Mouse (Mus musculus) liver, embryonic 12.5 days (tissue): ENCODE data around the gene Tmem95. TPM values are rescaled to one million over a fixed set of nuclear protein-coding genes. Genes with fewer than 3 reads are reported as not detected.

Experiments
- ATAC-seq: fragments of 200-750 bp; cut with Nextera tagmentation; 2 replicates; pipeline ENCODE4 v1.8.0; 2017; ENCODE audit warnings: moderate number of reproducible peaks, mild to moderate bottlenecking, moderate library complexity
- H3K27ac ChIP-seq: fragments of 300-500 bp; sonication (generic); 2 replicates; pipeline ENCODE4 v1.5.1; 2016; ENCODE audit warnings: mild to moderate bottlenecking
- H3K27me3 ChIP-seq: fragments of 300-500 bp; sonication (generic); replicated peaks from 2 replicates; pipeline ENCODE4 v1.6.1; 2016; ENCODE audit warnings: mild to moderate bottlenecking, moderate library complexity
- H3K36me3 ChIP-seq: fragments of 300-500 bp; sonication (generic); 2 replicates; pipeline ENCODE4 v1.6.1; 2016; ENCODE audit warnings: mild to moderate bottlenecking, moderate library complexity
- H3K4me1 ChIP-seq: fragments of 300-500 bp; sonication (generic); 2 replicates; pipeline ENCODE4 v1.6.1; 2016
- H3K4me2 ChIP-seq: fragments of 300-500 bp; sonication (generic); 2 replicates; pipeline ENCODE4 v1.6.1; 2016; ENCODE audit warnings: mild to moderate bottlenecking, moderate library complexity
- H3K4me3 ChIP-seq: fragments of 300-500 bp; sonication (generic); 2 replicates; pipeline ENCODE4 v1.5.1; 2016; ENCODE audit warnings: mild to moderate bottlenecking, moderate library complexity
- H3K9ac ChIP-seq: fragments of 300-500 bp; sonication (generic); 2 replicates; pipeline ENCODE4 v1.6.1; 2016; ENCODE audit warnings: mild to moderate bottlenecking, moderate library complexity
- H3K9me3 ChIP-seq: fragments of 300-500 bp; sonication (generic); replicated peaks from 2 replicates; pipeline ENCODE4 v1.6.1; 2016; ENCODE audit warnings: mild to moderate bottlenecking, moderate library complexity
- WGBS: fragments of 180-500 bp; shearing (Covaris S2); methylation state at CpG from one replicate; pipeline ENCODE4 v1.1.7; 2016; ENCODE audit not compliant: insufficient replicate concordance; 5-methylcytosine and 5-hydroxymethylcytosine counted together
- microRNA-seq: library from miRNA; unstranded; fragments of <30 nt; microRNA quantifications from one replicate; pipeline ENCODE4, GENCODE M21; 2017
- polyA plus RNA-seq: library from polyadenylated mRNA; unstranded; fragments of >200 nt; fragmentation: Nextera tagmentation; extraction: Ambion mirVana; gene quantifications from 2 replicates; pipeline ENCODE4 v1.2.1, GENCODE M21; 2016

Gene Tmem95
- polyA plus RNA-seq, 1 experiment from 2014 or later: not detected

DNA sequence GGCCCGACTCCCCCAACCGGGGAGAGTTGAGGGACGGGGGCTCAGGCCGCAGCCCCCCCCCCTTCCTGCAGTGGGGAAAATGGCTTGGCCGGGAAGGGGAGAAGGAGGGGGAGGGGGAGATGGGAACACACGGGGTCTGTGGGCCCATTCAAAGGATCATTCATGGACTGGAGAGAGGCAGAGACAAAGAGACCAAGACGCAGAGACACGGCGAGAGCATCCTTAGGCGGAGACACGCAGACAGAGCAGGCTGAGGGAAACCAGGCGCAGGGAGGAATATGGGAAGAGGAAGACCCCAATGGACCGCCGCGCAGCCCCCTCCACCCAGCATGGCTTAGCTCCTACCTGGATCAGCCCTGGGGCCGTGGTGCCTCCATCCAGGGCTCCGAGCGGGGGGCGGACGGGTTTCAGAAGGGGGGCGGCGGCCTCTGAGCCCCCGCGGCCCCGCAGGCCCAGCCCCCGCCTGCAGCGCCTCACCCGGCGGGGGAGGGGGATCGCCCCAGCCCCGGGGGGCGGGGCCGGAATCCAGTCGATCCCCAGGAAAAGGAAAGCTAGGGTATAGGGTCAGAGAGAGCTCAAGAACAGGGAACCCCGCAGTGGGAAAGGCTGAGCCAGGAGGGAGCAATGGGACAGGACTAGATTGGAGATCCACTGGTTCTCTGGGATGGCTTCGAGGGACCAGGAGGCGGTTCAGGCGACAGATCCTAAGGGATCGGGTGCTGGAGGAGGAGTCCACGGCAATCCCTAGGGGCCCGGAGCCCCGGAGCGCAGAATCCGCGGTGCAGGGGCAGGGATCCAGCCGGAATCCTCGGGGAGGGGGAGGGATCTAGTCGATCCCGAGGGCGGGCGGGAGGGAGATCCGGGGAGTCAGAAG, 40.9 kb downstream of the Tmem95 start:
- H3K36me3 ChIP-seq: 0 out of 2 replicates have a peak, but pooled peaks cover 5% of the 10 kb centered on the region
- peak overlapping the region; percentile 72 for H3K9ac ChIP-seq
- H3K9me3 ChIP-seq: no peaks in the 10 kb centered on the region
- WGBS: 3% methylated on average over 52 of the region's 52 CpGs
- peak overlapping the region; percentile 98 for H3K4me2 ChIP-seq
- H3K4me3 ChIP-seq: peak overlapping the region; percentile 63
- peaks cover 62% of the 10 kb centered on the region for H3K4me1 ChIP-seq
- peak overlapping the region; percentile 80 for H3K27ac ChIP-seq
- no peak for ATAC-seq
- H3K27me3 ChIP-seq: peaks cover 59% of the 10 kb centered on the region

DNA sequence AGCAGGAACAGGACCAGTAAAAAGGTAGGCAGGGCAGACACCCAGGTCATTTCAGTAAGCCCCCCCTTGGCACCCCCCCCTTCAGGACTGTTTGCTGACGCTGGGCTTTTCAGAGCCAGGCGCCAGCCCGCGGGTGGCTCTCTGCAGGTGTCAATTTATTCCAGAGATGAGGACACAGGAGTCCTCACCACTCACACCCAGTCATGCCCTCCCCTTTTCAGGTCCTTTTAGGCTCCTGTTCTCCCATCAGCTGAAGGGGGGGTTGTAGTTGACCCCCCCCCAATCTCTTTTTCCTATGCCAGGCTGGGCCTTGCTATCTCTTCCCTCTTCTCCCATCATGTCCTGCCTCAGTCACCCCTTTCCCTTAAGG, 41.9 kb downstream of the Tmem95 start:
- H3K4me1 ChIP-seq: peaks cover 70% of the 10 kb centered on the region
- peak overlapping the region; percentile 98 for H3K4me2 ChIP-seq
- H3K27me3 ChIP-seq: peaks cover 69% of the 10 kb centered on the region
- H3K9me3 ChIP-seq: no peaks in the 10 kb centered on the region
- H3K27ac ChIP-seq: no peak overlapping the region
- H3K36me3 ChIP-seq: 0 out of 2 replicates have a peak, but pooled peaks cover 9% of the 10 kb centered on the region
- no peak for ATAC-seq
- WGBS: 6% methylated on average over 4 of the region's 4 CpGs
- no peak overlapping the region for H3K9ac ChIP-seq
- 0 out of 2 replicates have a peak overlapping the region, but pooled peaks have one; percentile 2 for H3K4me3 ChIP-seq

DNA sequence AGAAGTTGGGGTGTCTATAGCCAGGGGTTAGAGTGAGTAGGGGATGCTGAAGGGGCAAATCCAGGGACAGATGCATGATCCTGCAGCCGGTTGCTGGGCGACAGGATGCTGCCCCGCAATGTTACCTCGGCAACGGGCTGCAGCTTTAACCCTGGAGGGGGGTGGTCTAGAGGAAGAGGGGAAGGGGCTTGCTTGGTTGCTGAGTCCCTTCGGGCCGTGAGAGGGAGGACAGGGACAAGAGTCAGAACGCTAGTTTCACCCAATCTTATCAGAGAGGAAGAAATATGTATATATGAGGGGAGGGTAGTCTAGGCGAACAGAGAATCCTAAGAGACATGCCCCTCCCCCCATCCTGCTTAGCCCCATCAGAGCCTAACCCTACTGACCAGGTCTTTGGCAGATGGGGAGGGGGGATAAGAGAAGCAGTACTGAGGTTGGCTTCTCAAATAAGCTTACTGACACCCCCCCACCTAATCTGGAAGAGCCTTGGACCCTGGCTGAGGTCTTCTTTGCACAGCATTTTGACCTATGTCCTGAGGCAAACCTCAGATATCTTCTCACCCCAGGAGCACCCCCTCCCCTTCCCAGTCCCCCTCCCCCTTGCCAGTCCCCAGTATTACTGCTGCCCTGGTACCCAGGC, 42.4 kb downstream of the Tmem95 start:
- Histone ChIP-seq H3K4me1 (peaks cover 70% of the 10 kb centered on the region), H3K36me3 (0 out of 2 replicates have a peak, but pooled peaks cover 8% of the 10 kb centered on the region), H3K9ac (no peak overlapping the region), H3K27me3 (peaks cover 74% of the 10 kb centered on the region), H3K4me3 (0 out of 2 replicates have a peak overlapping the region, but pooled peaks have one; percentile 2), H3K4me2 (peak overlapping the region; percentile 98), H3K9me3 (no peaks in the 10 kb centered on the region), H3K27ac (no peak overlapping the region)
- ATAC-seq: no peak
- 15% methylated on average over 9 of the region's 9 CpGs for WGBS

DNA sequence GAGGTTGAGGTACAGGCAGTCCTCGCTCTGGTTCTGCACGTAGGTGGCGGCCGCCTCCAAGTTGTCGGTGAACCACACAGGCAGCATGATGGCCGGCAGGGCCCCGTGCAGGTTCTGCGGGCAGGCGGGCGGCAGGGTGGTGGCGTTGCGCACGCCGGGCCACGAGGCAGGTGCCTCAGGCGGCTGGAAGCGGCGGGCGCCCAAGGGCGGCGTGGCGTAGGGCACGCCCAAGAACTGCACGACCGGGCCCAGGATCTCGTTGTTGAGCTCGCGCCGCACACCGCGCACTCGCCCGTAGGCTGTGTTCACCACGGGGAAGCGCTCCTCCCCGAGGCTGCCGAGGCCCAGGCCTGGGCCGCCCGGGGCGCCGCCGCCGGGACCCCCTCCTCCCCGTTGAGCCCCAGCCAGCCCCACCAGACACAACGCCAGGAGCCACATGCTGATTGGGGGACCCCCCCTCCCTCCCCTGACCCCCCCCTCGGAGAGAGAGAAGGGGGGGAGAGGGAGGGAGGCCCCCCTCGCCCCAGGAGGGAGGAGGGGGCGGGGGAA, 43.7 kb downstream of the Tmem95 start:
- 0 out of 2 replicates have a peak, but pooled peaks cover 4% of the 10 kb centered on the region for H3K36me3 ChIP-seq
- H3K9ac ChIP-seq: peak overlapping the region; percentile 68
- H3K4me1 ChIP-seq: peaks cover 58% of the 10 kb centered on the region
- H3K4me2 ChIP-seq: peak overlapping the region; percentile 98
- ATAC-seq: peak; percentile 31; the same call in 1 of the 2 replicates
- H3K27ac ChIP-seq: no peak overlapping the region
- 5% methylated on average over 46 of the region's 48 CpGs for WGBS
- peak overlapping the region; percentile 44 for H3K4me3 ChIP-seq
- peaks cover 82% of the 10 kb centered on the region for H3K27me3 ChIP-seq
- H3K9me3 ChIP-seq: no peaks in the 10 kb centered on the region

DNA sequence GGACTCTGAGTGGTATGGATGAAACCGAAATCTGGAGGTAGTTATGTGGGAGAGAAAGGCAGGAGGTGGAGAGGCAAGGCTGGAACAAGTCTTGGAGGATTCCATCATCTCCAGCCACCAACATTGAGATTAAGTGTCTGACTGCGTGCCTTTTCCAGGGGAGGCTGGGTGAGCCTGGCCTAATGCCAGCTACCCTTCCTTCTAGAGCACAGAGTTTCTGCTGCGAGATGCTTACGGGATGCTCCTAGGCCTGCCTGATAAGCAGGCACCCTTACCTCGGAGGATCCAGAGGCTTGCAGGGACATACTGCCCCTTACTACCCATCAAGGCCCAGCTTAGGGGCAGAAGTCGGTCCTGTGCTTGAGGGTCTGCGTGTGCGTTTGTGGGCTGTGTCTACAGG, 44.3 kb downstream of the Tmem95 start:
- Histone ChIP-seq H3K4me1 (peaks cover 54% of the 10 kb centered on the region), H3K27me3 (peaks cover 82% of the 10 kb centered on the region), H3K9ac (peak overlapping the region; percentile 68), H3K36me3 (0 out of 2 replicates have a peak, but pooled peaks cover 4% of the 10 kb centered on the region), H3K27ac (no peak overlapping the region), H3K4me2 (peak overlapping the region; percentile 98), H3K9me3 (no peaks in the 10 kb centered on the region), H3K4me3 (peak overlapping the region; percentile 44)
- WGBS: 41% methylated on average over 8 of the region's 8 CpGs
- no peak for ATAC-seq

DNA sequence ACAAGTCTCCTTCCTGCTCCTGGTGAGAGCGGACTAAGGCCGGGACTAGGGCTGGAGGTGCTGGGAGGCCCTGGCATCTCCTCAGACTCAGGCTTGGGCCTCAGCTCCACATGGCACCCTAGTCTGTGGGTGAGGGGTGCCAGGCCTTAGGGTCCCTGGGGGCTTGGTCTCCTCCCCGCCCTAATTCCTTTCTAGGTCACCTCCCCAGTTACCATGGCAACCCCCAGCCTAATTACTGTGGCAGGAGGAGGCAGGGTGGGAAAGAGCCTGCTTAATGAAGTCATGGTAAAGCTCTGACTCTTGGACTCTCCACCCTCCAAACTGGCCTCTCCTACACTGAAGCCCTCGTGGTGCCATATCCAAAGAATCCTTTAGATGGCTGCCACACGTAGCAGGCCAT, 49.0 kb downstream of the Tmem95 start:
- no peak for ATAC-seq
- peaks cover 41% of the 10 kb centered on the region for H3K36me3 ChIP-seq
- WGBS: 75% methylated on average over 5 of the region's 5 CpGs
- no peak overlapping the region for H3K27ac ChIP-seq
- no peak overlapping the region for H3K4me3 ChIP-seq
- no peaks in the 10 kb centered on the region for H3K9me3 ChIP-seq
- H3K9ac ChIP-seq: no peak overlapping the region
- no peak overlapping the region for H3K4me2 ChIP-seq
- peaks cover 49% of the 10 kb centered on the region for H3K27me3 ChIP-seq
- H3K4me1 ChIP-seq: peaks cover 13% of the 10 kb centered on the region

Small RNAs within 50 kb of the gene (microRNA-seq; reads per million reads assigned to microRNA genes)
- gene Mir6924: not detected

Other genes starting within 250 kb of the Tmem95 start
- 22.5 and 23.4 TPM in 2 replicates for gene Fxr2, start 245.0 kb downstream of the Tmem95 start, polyA plus RNA-seq
- gene Sox15, start 222.7 kb downstream of the Tmem95 start, polyA plus RNA-seq: not detected in 2 replicates
- 38.2 and 39.4 TPM in 2 replicates for gene Mpdu1, start 215.4 kb downstream of the Tmem95 start, polyA plus RNA-seq
- 14.5 and 15.0 TPM in 2 replicates for gene Cd68, start 211.9 kb downstream of the Tmem95 start, polyA plus RNA-seq
- 393 and 408 TPM in 2 replicates for gene Eif4a1, start 205.6 kb downstream of the Tmem95 start, polyA plus RNA-seq
- gene Senp3, start 195.9 kb downstream of the Tmem95 start, polyA plus RNA-seq: 53.8 and 56.2 TPM in 2 replicates
- 0.14 and 0.23 TPM in 2 replicates for gene Tnfsf13, start 192.2 kb downstream of the Tmem95 start, polyA plus RNA-seq
- gene Tnfsf12, start 182.2 kb downstream of the Tmem95 start, polyA plus RNA-seq: 3.3 and 3.6 TPM in 2 replicates
- 0.72 and 0.98 TPM in 2 replicates for gene Tnfsfm13, start 181.9 kb downstream of the Tmem95 start, polyA plus RNA-seq
- gene Polr2a, start 119.4 kb downstream of the Tmem95 start, polyA plus RNA-seq: 17.4 and 20.2 TPM in 2 replicates
- gene Slc35g3, start 116.0 kb downstream of the Tmem95 start, polyA plus RNA-seq: not detected in 2 replicates
- 0.43 and 0.70 TPM in 2 replicates for gene Zbtb4, start 112.1 kb downstream of the Tmem95 start, polyA plus RNA-seq
- 0.63 and 0.64 TPM in 2 replicates for gene Chrnb1, start 82.1 kb downstream of the Tmem95 start, polyA plus RNA-seq
- 0.45 and 0.48 TPM in 2 replicates for gene Fgf11, start 76.2 kb downstream of the Tmem95 start, polyA plus RNA-seq
- 0.59 and 0.72 TPM in 2 replicates for gene Tmem102, start 72.4 kb downstream of the Tmem95 start, polyA plus RNA-seq
- not detected in 2 replicates for gene Gm39566, start 62.7 kb downstream of the Tmem95 start, polyA plus RNA-seq
- not detected in 2 replicates for gene Spem2, start 59.6 kb downstream of the Tmem95 start, polyA plus RNA-seq
- gene Spem1, start 55.8 kb downstream of the Tmem95 start, polyA plus RNA-seq: not detected in 2 replicates
- gene Nlgn2, start 40.2 kb downstream of the Tmem95 start, polyA plus RNA-seq: 1.3 and 1.4 TPM in 2 replicates
- 330 and 338 TPM in 2 replicates for gene Tmem256, start 39.5 kb downstream of the Tmem95 start, polyA plus RNA-seq
- gene Plscr3, start 31.6 kb downstream of the Tmem95 start, polyA plus RNA-seq: 37.0 and 37.7 TPM in 2 replicates
- 1.2 and 1.4 TPM in 2 replicates for gene Tnk1, start 19.3 kb downstream of the Tmem95 start, polyA plus RNA-seq
- gene Kctd11, start 3.4 kb upstream of the Tmem95 start, polyA plus RNA-seq: 1.3 TPM in 2 replicates
- gene Acap1, start 17.5 kb upstream of the Tmem95 start, polyA plus RNA-seq: 7.6 and 8.1 TPM in 2 replicates
- gene 2810408A11Rik, start 23.0 kb upstream of the Tmem95 start, polyA plus RNA-seq: 2.3 TPM in 2 replicates
- 4.5 and 5.7 TPM in 2 replicates for gene Neurl4, start 23.1 kb upstream of the Tmem95 start, polyA plus RNA-seq
- 125 TPM in 2 replicates for gene Gps2, start 35.9 kb upstream of the Tmem95 start, polyA plus RNA-seq
- 2,199 and 2,266 TPM in 2 replicates for gene Eif5a, start 43.9 kb upstream of the Tmem95 start, polyA plus RNA-seq
- gene Ybx2, start 57.8 kb upstream of the Tmem95 start, polyA plus RNA-seq: 0.20 and 0.25 TPM in 2 replicates
- 14.9 and 17.0 TPM in 2 replicates for gene Slc2a4, start 70.2 kb upstream of the Tmem95 start, polyA plus RNA-seq
- 2.8 and 3.3 TPM in 2 replicates for gene Cldn7, start 86.8 kb upstream of the Tmem95 start, polyA plus RNA-seq
- gene Ctdnep1, start 103.1 kb upstream of the Tmem95 start, polyA plus RNA-seq: 14.0 and 15.2 TPM in 2 replicates
- gene Elp5, start 104.5 kb upstream of the Tmem95 start, polyA plus RNA-seq: 88.1 and 91.8 TPM in 2 replicates
- gene Gabarap, start 113.1 kb upstream of the Tmem95 start, polyA plus RNA-seq: 260 and 270 TPM in 2 replicates
- 39.5 and 40.9 TPM in 2 replicates for gene Phf23, start 117.8 kb upstream of the Tmem95 start, polyA plus RNA-seq
- 13.4 and 13.7 TPM in 2 replicates for gene Dvl2, start 122.6 kb upstream of the Tmem95 start, polyA plus RNA-seq
- 89.9 and 91.3 TPM in 2 replicates for gene Acadvl, start 137.4 kb upstream of the Tmem95 start, polyA plus RNA-seq
- gene Dlg4, start 138.9 kb upstream of the Tmem95 start, polyA plus RNA-seq: 2.3 and 2.7 TPM in 2 replicates
- gene Asgr1, start 176.1 kb upstream of the Tmem95 start, polyA plus RNA-seq: 0.51 and 0.63 TPM in 2 replicates
- gene Asgr2, start 214.6 kb upstream of the Tmem95 start, polyA plus RNA-seq: 4.3 and 4.8 TPM in 2 replicates